Mouse (Mus musculus): ENCODE data around the gene Iqgap3. TPM values are rescaled to one million over a fixed set of nuclear protein-coding genes. Genes with fewer than 3 reads are reported as not detected.
A peak's percentile ranks its signal among the peaks of the same experiment; 100 is the strongest.

Iqgap3 gene
- polyA plus RNA-seq, 1 experiment = 19.7 TPM

DNA sequence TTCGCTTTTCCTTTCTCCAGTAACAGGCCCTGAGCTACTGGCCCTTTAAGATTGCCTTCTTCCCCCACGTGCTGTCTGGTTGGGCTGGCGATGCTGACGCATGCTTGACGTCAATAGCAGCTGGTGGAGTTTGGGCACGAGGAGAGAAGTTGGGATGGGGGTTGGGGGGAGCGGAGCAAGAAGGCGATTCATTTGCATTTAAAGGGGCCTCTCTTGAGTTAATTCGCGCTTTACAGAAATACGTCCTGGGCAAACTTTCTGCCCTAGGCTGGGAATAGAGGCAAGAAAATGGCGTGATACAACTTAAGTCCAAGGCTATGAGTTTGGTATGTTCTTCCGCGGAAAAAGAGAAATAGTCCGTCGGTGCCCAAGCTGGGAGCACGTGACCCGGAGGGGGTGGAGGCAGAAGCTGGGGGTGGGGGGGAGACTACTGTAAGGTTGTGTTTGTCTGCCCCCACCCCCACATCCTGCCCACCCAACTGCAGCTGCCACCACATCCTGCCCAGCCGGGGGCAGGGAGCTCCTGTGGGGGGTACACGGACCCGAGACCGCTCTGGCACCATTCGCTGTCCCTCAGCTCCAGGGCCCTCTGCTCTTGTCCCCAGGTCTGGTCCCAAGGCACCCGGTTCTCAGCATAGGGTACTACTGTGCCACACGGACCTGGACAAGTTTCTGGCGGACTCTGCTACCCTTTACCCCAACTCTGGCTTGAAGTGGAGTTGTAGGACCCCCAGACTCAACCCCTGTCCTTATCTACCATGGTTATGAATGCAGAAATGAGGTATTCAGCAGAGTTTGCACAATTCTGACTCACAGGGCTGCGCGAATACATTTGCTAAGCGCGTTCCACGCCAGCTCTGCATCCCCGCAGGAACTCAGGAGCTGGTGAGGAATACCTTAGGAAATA lies 56.8 kb downstream of the Iqgap3 start:
- DNase-seq = peak; percentile 92
- H3K36me3 ChIP-seq (ENCODE audit: control insufficient read depth, insufficient read depth, low read length) = no peaks in the 10 kb centered on the region
- TF ChIP-seq CTCF (IDR thresholded peaks at IDR 0.05; ENCODE audit: borderline replicate concordance, control insufficient read depth, extremely low read depth, insufficient read depth, low read length, poor library complexity) (0 out of 2 replicates have a peak, but pooled peaks have one; percentile 31), POLR2A (IDR thresholded peaks at IDR 0.05; ENCODE audit: control insufficient read depth, extremely low read depth, insufficient read depth, low read length, poor library complexity) (peak; percentile 99)
- peaks cover 43% of the 10 kb centered on the region for H3K4me1 ChIP-seq (replicated peaks; ENCODE audit: control insufficient read depth, insufficient read depth, low read length)
- peak overlapping the region; percentile 95 for H3K27ac ChIP-seq (ENCODE audit: control insufficient read depth, insufficient read depth, low read length)
- no peaks in the 10 kb centered on the region for H3K27me3 ChIP-seq (ENCODE audit: control insufficient read depth, insufficient read depth, low read length)
- peak overlapping the region; percentile 56 for H3K4me3 ChIP-seq (ENCODE audit: control insufficient read depth, insufficient read depth, low read length)
- WGBS = under 1% methylated on average over 32 of the region's 32 CpGs

DNA sequence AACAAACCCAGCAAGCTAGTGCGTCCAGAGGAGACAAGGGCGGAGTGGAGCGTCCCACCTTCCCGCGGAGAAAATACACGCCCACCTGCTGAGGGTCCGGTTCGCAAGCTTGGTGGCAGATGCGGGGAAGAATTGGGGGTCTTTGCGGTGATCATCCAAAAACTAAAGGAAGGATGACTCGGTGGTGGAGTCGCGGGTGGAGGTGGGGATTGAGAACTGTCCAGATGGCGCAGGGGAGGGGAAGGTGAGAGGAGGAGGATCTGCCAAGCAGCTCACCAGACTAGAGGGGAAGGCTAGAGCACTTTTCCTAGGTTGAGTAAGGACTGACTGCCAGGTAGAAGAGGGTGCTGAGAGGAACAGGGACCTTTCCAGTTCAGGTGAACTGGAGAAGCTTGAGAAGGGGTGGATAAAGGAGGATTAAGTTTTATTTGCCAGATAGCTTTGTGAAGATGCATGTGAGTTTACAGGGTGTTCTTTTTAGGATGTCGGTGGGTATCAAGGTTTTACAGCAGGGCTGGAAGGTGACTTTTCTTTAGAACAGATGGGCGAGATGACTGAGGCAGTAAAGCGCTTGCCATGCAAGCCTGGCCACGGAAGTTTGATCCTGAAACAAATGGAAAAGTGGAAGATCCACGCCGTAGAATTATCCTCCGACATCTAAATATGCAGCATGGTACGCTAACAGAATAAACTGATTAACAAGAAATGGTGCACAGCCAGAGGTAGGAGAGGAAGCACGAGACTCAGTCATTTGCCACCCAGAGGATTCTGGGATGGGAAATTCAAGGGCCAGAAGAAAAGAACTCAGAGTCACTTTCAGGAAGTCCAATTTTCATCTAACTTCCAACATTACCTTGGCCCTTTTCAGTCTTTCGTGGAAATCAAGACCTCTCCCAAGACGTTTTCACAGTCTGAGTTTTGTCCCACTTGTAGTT lies 57.7 kb downstream of the Iqgap3 start:
- peak; percentile 71 for DNase-seq
- Histone ChIP-seq H3K4me3 (ENCODE audit: control insufficient read depth, insufficient read depth, low read length) (peak overlapping the region; percentile 56), H3K27me3 (ENCODE audit: control insufficient read depth, insufficient read depth, low read length) (no peaks in the 10 kb centered on the region), H3K4me1 (replicated peaks; ENCODE audit: control insufficient read depth, insufficient read depth, low read length) (peaks cover 38% of the 10 kb centered on the region), H3K36me3 (ENCODE audit: control insufficient read depth, insufficient read depth, low read length) (no peaks in the 10 kb centered on the region), H3K27ac (ENCODE audit: control insufficient read depth, insufficient read depth, low read length) (peak overlapping the region; percentile 95)
- WGBS = 15% methylated on average over 25 of the region's 25 CpGs
- TF ChIP-seq CTCF (IDR thresholded peaks at IDR 0.05; ENCODE audit: borderline replicate concordance, control insufficient read depth, extremely low read depth, insufficient read depth, low read length, poor library complexity) = no peak
- no peak for TF ChIP-seq POLR2A (IDR thresholded peaks at IDR 0.05; ENCODE audit: control insufficient read depth, extremely low read depth, insufficient read depth, low read length, poor library complexity)

DNA sequence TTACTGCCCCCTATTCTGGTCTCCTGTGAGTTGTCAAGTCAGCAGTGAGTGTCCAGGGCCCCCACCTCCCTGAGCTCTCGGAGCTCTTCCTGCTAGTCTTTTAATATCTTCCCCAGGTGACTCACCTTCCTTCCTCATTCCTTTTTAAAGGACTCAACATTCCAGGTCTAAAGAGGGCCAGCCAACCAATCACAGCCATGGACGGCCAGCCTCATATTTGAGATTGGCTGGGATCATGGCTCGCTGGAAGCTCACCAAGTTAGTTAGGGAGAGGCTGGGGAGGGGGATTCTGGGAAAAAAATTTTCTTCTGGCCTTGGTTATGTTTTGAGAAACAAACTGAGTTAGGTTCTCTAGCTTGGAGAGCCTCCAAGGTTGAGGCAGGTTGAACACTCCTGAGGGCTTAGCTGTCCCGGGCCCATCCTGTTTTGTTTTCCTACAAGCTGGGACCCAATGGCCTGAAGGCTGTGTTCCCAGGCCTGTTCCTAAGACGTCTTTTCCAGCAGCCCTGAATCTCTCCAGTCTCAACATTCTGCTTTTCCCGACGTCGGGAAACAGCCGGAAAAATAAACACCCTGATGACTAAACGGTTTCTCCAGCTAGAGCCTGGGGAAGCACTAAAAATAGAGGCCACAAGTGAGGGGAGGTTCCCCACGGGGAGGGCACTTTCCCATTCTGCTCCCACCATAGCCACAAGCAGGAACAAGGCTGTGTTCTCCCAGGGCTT lies 58.6 kb downstream of the Iqgap3 start:
- WGBS = 27% methylated on average over 11 of the region's 11 CpGs

DNA sequence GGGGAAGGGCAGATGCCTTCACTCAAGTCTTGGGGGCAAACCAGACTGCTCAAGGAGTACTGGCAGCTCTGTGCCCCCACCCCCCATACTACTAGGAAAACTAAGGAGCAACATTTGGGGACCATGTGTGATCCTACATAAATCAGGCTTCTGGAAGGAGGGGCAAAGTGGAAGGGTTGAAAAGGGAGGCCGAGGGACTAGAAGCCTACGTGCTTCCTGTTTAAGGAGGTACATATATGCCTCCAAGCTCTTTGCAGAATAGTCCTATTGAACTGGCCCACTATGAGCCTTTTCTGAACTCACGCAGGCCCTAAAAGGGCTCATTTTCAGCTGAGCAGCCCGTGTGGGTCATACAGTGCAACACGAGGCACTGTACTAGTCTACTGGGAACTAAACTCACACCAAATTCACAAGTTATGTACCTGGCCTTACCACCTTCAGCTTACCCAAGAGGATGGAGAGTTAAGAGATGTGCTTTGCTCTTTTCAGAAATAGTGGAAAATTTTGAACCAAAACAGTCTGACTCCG lies 59.2 kb downstream of the Iqgap3 start:
- TF ChIP-seq POLR2A (IDR thresholded peaks at IDR 0.05; ENCODE audit: control insufficient read depth, extremely low read depth, insufficient read depth, low read length, poor library complexity) = no peak
- TF ChIP-seq CTCF (IDR thresholded peaks at IDR 0.05; ENCODE audit: borderline replicate concordance, control insufficient read depth, extremely low read depth, insufficient read depth, low read length, poor library complexity) = no peak
- peak; percentile 43 for DNase-seq
- H3K27me3 ChIP-seq (ENCODE audit: control insufficient read depth, insufficient read depth, low read length) = no peaks in the 10 kb centered on the region
- no peaks in the 10 kb centered on the region for H3K36me3 ChIP-seq (ENCODE audit: control insufficient read depth, insufficient read depth, low read length)
- peaks cover 48% of the 10 kb centered on the region for H3K4me1 ChIP-seq (replicated peaks; ENCODE audit: control insufficient read depth, insufficient read depth, low read length)
- H3K27ac ChIP-seq (ENCODE audit: control insufficient read depth, insufficient read depth, low read length) = peak overlapping the region; percentile 95
- 12% methylated on average over 6 of the region's 6 CpGs for whole genome bisulfite sequencing
- peak overlapping the region; percentile 5; the same call in 1 of the 2 replicates for H3K4me3 ChIP-seq (ENCODE audit: control insufficient read depth, insufficient read depth, low read length)

More for the DNA sequence above, 58.6 kb downstream of the Iqgap3 start:
- Histone ChIP-seq H3K27ac (ENCODE audit: control insufficient read depth, insufficient read depth, low read length) (peak overlapping the region; percentile 95), H3K27me3 (ENCODE audit: control insufficient read depth, insufficient read depth, low read length) (no peaks in the 10 kb centered on the region), H3K36me3 (ENCODE audit: control insufficient read depth, insufficient read depth, low read length) (no peaks in the 10 kb centered on the region), H3K4me3 (ENCODE audit: control insufficient read depth, insufficient read depth, low read length) (peak overlapping the region; percentile 3; the same call in 1 of the 2 replicates), H3K4me1 (replicated peaks; ENCODE audit: control insufficient read depth, insufficient read depth, low read length) (peaks cover 43% of the 10 kb centered on the region)
- peak; percentile 11 for DNase-seq
- TF ChIP-seq POLR2A (IDR thresholded peaks at IDR 0.05; ENCODE audit: control insufficient read depth, extremely low read depth, insufficient read depth, low read length, poor library complexity) = no peak
- no peak for TF ChIP-seq CTCF (IDR thresholded peaks at IDR 0.05; ENCODE audit: borderline replicate concordance, control insufficient read depth, extremely low read depth, insufficient read depth, low read length, poor library complexity)

DNA sequence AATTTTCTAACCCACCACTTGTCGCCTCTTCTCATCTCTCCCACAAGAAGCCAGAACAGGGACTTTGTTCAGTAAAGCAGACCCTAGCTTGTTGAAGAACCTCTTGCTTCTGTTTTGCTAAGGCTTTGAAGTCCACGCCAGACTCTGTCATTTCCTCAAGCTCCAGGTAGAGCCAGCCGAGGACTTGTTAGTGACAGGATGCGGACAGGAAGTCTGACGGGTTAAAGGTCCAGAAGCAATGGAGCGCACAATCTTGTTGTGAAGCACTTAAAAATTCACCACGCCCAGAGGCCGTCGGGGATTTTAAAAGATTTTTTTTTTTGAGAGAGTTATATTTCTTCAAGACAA lies 59.6 kb downstream of the Iqgap3 start:
- no peak for TF ChIP-seq CTCF (IDR thresholded peaks at IDR 0.05; ENCODE audit: borderline replicate concordance, control insufficient read depth, extremely low read depth, insufficient read depth, low read length, poor library complexity)
- no peak for TF ChIP-seq POLR2A (IDR thresholded peaks at IDR 0.05; ENCODE audit: control insufficient read depth, extremely low read depth, insufficient read depth, low read length, poor library complexity)
- H3K36me3 ChIP-seq (ENCODE audit: control insufficient read depth, insufficient read depth, low read length) = no peaks in the 10 kb centered on the region
- peaks cover 50% of the 10 kb centered on the region for H3K4me1 ChIP-seq (replicated peaks; ENCODE audit: control insufficient read depth, insufficient read depth, low read length)
- H3K27me3 ChIP-seq (ENCODE audit: control insufficient read depth, insufficient read depth, low read length) = no peaks in the 10 kb centered on the region
- WGBS = 3% methylated on average over 9 of the region's 9 CpGs
- H3K27ac ChIP-seq (ENCODE audit: control insufficient read depth, insufficient read depth, low read length) = peak overlapping the region; percentile 95
- peak overlapping the region; percentile 70 for H3K4me3 ChIP-seq (ENCODE audit: control insufficient read depth, insufficient read depth, low read length)
- peak; percentile 62 for DNase-seq

All from thymus, adult 2 months (tissue).